Mouse (Mus musculus) stomach, postnatal 0 days (tissue): ENCODE results near the gene Rab4b.

Source experiments
- CTCF ChIP-seq: IDR thresholded peaks from 2 replicates; pipeline ENCODE4 v1.5.1; 2016; ENCODE audit warnings: antibody characterized with exemption, low read depth, mild to moderate bottlenecking, moderate library complexity
- EP300 ChIP-seq: optimal IDR thresholded peaks from 2 replicates; pipeline ENCODE3; 2016; ENCODE audit warnings: antibody characterized with exemption

DNA sequence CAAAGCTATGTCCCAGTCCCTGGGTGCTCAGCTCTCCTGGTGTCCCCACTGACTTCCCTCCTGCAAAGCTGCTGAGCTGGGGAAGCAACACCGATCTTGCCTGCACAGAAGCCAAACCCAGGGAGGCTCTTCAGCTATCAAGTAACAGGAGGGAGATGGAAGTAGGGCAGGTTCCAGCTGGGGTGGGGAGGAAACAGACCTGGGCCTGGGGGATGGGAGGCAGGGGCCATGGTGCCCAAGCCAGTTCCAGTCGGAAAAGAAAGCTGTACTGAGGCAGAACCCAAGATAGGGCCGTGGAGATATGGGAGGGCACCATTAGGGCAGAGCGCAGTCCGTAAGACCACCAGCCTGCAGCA lies 15.3 kb downstream of the Rab4b start:
- TF ChIP-seq CTCF (no peak), EP300 (no peak)
